Mouse (Mus musculus) heart, postnatal 25 days (tissue): ENCODE measurements at regions not wholly inside any gene's neighbourhood (a gene's known extent, or its start where the extent isn't known, plus 50 kb on each side); places are given as distances from the start of the nearest gene placed in this dataset. TPM values are rescaled to one million over a fixed set of nuclear protein-coding genes. Genes with fewer than 3 reads are reported as not detected.
A peak's percentile ranks its signal among the peaks of the same experiment; 100 is the strongest.
"Not testable (repeated sequence)": the region's sequence is repeated elsewhere in the genome, so short reads cannot be mapped to it uniquely, and the experiment has no call there.

Experiments
- DNase-seq: peaks from one replicate; pipeline ENCODE4 v3.0.0; 2022; ENCODE audit warnings: low spot score
- intact Hi-C: fragments of 180-260 bp; cut with DNase I; formaldehyde crosslinking; loops from one replicate; pipeline ENCODE4 v1.15.1; 2025
- microRNA-seq: library from miRNA; unstranded; fragments of <30 nt; microRNA quantifications from one replicate; pipeline ENCODE4 v1.2.0, GENCODE M21; 2022

DNA sequence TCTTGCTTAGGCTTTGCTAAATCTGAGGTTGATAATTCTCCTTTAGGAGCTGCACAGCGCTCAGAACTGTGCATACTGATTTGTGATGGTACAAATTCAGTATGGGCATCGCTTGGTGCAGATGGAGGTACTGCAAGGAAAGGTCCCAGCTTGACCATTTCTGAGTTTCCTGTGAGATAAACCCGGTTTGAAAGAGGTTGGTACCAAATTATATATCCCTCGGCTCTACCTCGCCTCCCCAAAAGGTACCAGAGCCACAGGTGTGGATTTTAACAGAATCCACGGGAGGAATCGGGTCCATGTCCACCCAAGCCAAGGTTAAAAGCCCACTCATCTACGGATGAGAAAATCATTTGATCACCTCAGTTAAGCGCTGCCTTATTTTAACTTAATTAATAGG is 172.5 kb upstream of the Zfp808 start:
- DNase-seq, intact Hi-C loops: not testable (repeated sequence)

DNA sequence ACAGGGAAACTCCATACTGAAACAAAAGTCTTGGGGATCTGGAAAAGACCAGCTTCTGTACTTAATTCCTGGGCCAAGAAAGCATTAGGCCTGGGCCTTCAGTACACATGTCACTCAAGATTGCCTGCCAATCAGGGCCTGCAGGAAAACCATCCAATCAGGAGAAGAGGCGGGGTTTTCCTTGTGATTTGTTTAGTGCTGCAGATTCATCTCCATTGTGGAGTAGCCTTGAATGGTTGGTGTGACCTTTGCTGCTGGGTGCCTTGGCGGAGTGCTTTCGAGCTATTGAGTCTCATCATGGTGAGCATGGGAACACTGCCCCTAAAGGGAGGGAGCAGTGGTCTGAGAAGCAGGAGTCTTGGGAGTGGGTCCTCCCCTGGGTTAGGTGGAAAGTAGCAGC is 150.8 kb upstream of the Zfp808 start:
- DNase-seq, intact Hi-C loops: not testable (repeated sequence)

DNA sequence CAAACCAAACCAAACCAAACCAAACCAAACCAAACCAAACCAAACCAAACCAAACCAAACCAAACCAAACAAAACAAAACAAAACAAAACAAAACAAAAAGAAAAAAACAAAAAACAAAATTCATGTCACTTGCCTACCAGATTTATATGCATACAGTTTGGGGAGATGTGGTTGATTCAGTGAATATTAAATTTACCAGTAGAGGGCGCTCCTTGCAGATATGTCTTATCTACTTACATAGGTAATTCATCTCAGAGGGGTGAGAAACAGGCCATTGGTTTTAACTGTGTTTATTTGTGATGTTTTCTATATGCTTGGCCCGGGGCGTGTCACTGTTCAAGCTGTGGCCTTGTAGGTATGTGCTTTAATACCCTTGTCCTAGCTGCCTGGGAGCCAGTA is 133.2 kb upstream of the Zfp808 start:
- DNase-seq, intact Hi-C loops: not testable (repeated sequence)

DNA sequence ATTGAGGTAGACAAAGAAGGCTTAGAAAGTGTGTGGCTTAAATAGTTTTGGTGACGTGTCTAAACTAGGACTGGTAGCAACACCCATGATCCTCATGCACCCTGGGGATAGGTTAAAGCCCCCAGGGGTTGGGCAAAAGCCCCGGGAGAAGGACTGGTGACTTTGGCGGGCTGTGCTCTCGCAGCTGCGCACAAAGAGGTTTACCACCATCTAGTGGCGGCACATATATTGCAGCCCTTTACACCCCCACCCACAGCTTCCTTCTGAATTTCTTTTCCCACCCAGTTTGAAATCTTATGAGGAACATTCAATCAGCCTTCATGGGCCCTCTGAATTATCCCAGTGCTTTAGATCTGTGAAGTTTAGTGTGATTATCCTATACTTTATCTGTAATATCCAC is 130.9 kb upstream of the Zfp808 start:
- DNase-seq, intact Hi-C loops: not testable (repeated sequence)

DNA sequence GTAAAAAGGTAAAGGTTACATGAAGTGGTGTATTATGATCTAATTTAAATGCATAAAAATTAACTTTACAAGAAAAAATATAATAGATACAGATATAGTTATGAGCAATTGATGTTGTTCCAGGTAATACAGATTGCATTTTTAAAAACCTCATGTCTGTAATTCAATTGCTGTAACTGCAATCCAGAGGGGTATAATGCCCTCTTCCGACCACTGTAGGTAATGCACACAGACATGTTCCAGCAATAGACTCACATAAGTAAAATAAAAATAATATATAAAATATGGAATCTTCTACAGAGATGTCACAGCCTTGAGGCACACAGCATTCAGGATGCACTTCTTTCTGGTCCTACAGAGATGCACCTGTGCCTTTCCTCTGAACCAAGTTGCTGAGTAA is 122.4 kb upstream of the Zfp808 start:
- intact Hi-C loops, DNase-seq: not testable (repeated sequence)

DNA sequence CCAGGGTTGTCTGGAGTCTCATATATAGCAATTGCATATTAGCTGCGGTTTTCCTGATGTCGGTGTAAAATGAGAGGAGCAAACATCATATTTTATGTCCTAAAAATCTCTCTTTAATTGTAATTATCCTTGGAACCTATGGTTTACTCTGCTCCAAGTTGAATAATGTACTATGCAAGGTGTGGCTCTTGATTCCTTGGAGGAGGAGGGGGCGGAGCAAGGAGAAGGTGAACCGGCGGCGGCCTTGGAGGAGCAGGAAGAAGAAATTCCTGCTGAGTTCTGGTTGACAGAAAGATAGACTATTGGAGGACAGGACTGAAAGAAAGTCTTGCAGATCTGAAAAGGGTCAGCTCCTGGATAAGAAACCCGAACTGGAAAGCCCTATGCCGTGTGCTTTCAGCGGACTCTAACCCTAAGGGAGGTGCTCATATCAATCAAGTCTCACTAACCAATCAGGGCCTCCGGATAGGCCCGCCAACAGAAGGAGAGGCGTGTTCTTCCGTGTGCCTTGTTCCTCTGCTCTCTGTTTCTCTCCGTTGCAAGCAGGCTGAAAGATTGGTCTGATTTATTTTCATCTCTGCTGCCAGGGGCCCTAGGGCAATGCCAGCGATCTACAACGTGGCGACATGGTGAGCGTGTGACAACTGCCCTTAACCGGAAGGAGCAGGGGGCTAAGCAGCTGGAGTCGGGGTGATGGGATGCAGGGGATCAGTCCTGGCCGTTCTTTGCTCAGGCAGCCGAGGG is 114.1 kb upstream of the Zfp808 start:
- intact Hi-C loops, result not testable (repeated sequence)
- peak; percentile 2 for DNase-seq

DNA sequence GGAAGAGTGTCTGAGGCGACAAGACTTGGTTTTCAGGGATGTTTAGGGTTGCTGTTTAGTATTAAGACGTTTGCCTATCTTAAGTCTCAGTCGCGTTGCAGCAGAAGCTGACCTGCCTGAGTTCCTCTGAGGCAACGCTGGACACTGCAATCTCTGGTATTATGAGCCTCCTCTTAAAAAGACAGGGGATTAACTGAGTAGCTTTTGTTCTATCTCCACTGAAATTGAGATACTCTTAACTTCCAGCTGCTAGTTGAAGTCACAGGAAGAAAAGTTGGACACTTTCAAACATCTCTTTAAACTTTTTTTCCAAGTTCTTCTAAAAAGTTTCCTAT is 113.6 kb upstream of the Zfp808 start:
- intact Hi-C loops, DNase-seq: not testable (repeated sequence)

DNA sequence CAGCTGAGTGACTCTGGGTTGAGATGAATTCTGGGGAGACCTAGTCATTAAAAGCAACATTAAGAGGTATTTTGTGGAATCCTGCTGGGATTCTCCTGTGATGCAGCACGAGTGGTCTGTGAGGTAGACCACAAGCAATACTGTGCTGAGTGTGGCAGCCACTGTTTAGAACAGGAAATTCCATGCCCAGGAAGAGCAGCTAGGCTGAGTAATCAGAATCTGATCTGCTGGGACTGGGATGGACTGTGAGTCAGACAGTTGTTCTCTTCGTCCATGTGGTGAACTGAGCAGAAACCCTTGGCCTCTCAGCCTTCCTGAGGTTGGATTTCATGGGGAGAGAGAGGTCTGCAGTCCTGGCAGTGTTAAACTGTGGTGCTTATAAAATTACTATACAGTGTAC is 92.0 kb upstream of the Zfp808 start:
- intact Hi-C loops, DNase-seq: not testable (repeated sequence)

DNA sequence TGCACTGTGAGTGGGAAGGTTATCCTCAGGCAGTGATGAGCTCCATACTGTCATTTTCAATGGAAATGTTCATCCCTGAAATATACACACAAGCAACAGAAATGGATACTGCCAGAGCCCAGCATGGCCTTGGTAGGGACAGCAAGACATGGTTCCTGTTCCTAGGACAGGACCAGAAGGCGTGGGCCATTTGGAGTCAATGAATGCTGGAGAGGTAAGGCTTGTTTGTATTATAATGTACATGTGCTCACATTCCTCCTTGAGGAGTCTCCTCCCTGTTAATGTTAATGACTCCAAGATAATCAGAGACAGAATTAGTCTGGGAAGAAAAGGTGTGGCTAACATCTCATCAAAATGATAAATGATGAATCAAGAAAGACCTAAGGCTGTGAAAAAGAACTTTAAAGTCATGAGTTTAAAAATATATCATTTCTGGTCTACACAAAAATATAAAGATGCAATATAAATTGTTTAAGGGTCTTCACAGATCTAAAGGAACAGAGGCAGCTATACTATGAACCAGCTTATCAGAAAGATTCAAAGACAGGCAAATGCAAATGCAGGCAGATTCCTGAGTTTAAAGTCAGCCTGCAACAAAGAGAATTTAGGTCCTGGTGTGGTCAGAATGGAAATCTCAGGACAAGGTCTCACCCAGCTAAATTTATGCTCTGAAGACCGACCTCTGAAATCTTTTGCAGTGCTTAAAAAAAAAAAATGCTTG is 51.6 kb upstream of the Zfp808 start:
- intact Hi-C loops, DNase-seq: not testable (repeated sequence)

DNA sequence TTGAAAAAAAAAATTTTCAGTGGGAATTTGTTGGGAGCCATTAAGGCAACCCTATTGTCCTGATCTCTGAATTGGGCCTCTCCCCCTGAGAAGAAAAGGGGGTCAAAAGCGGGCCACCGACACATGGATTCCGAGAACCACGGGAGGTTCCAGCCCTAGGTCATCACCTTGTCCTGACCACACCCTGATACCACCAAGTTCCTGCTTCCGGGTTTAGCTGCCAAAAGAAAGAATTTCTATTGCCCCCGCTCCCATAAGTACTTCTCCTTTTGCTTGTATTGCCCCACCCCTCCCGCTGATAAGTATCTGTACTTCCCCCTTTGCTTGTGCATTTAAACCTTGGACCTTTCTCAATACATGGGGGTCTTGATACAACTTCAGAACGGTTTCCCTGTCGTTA is 50.8 kb upstream of the Zfp808 start:
- intact Hi-C loops, result not testable (repeated sequence)

More for the DNA sequence above, 50.8 kb upstream of the Zfp808 start:
- not testable (repeated sequence) for DNase-seq

Small RNA genes lying in the stretch of these regions (microRNA-seq; reads per million reads assigned to microRNA genes)
- gene Gm25649, result not detected
